Mouse (Mus musculus) ES-E14 (cell line): ENCODE measurements around the gene Eno2. TPM values are rescaled to one million over a fixed set of nuclear protein-coding genes. Genes with fewer than 3 reads are reported as not detected.

Experiments
- DNase-seq: peaks from one replicate; pipeline ENCODE4 v3.0.0-alpha.2; 2013; ENCODE audit warnings: low read depth, low spot score
- H3K27ac ChIP-seq: 2 replicates; pipeline ENCODE4 v1.5.1; 2012; ENCODE audit warnings: low read depth, mild to moderate bottlenecking, low read length, moderate library complexity, mixed read lengths; ENCODE audit not compliant: poor library complexity, insufficient read depth, severe bottlenecking
- H3K36me3 ChIP-seq: 2 replicates; pipeline ENCODE4 v1.6.1; 2012; ENCODE audit warnings: mild to moderate bottlenecking, low read length, moderate library complexity, mixed read lengths; ENCODE audit not compliant: control insufficient read depth, poor library complexity, insufficient read depth, severe bottlenecking
- H3K4me1 ChIP-seq, 2 experiments: fragments of 150-350 bp in 1 of 2; sonication (generic) in 1 of 2; 2 replicates each; pipeline ENCODE4 v1.6.1; 2012; ENCODE audit warnings: low read length in 2 of 2, mild to moderate bottlenecking in 1 of 2, mixed read lengths in 1 of 2; ENCODE audit not compliant: control insufficient read depth in 2 of 2, insufficient read depth in 2 of 2, poor library complexity in 1 of 2
- H3K4me3 ChIP-seq, 2 experiments: fragments of 150-350 bp in 1 of 2; sonication (generic) in 1 of 2; 2 replicates each; pipeline ENCODE4 v1.5.1; 2012; ENCODE audit warnings: low read length in 2 of 2, low read depth in 1 of 2, mild to moderate bottlenecking in 1 of 2, mixed read lengths in 1 of 2; ENCODE audit not compliant: insufficient read depth in 1 of 2, poor library complexity in 1 of 2, severe bottlenecking in 1 of 2
- H3K9ac ChIP-seq: 2 replicates; pipeline ENCODE4 v1.6.1; 2012; ENCODE audit warnings: low read depth, mild to moderate bottlenecking, low read length, mixed read lengths; ENCODE audit not compliant: poor library complexity, insufficient read depth, severe bottlenecking
- H3K9me3 ChIP-seq: fragments of 150-350 bp; sonication (generic); 2 replicates; pipeline ENCODE4 v1.6.1; 2012; ENCODE audit warnings: low read depth, mild to moderate bottlenecking, low read length; ENCODE audit not compliant: control insufficient read depth, insufficient read depth
- CHD2 ChIP-seq: IDR thresholded peaks from 2 replicates; pipeline ENCODE4 v1.6.1; 2014; ENCODE audit warnings: mild to moderate bottlenecking, low read depth, low read length, inconsistent platforms
- HCFC1 ChIP-seq: IDR thresholded peaks from 2 replicates; pipeline ENCODE4 v1.6.1; 2012; ENCODE audit warnings: low read length, inconsistent platforms, borderline replicate concordance; ENCODE audit not compliant: insufficient read depth
- MAFK ChIP-seq: IDR thresholded peaks from 2 replicates; pipeline ENCODE4 v1.6.1; 2014; ENCODE audit warnings: mild to moderate bottlenecking, low read depth, low read length, inconsistent platforms; ENCODE audit not compliant: insufficient read depth
- ZC3H11A ChIP-seq: IDR thresholded peaks from 2 replicates; pipeline ENCODE4 v1.6.1; 2012; ENCODE audit warnings: low read depth, mild to moderate bottlenecking, inconsistent platforms, low read length, borderline replicate concordance
- ZNF384 ChIP-seq: IDR thresholded peaks from 2 replicates; pipeline ENCODE4 v1.6.1; 2012; ENCODE audit warnings: low read depth, low read length, inconsistent platforms
- in situ Hi-C, 2 experiments: fragments of 600-800 bp; cut with MboI; formaldehyde crosslinking; loops; one replicate each; pipeline ENCODE4 v1.15.1; 2025; ENCODE audit warnings: low sequenced_read_pairs in 2 of 2, inconsistent platforms in 1 of 2; ENCODE audit not compliant: unreplicated experiment in 2 of 2
- total RNA-seq: library from RNA; depleted of rRNA; stranded (reverse); fragments of 300-350 nt; gene quantifications from 2 replicates; pipeline ENCODE4 v1.2.3, GENCODE M21; 2012

The Eno2 gene
- total RNA-seq, 1 experiment = 10.1 TPM

- Histone ChIP-seq H3K9me3 (no peaks in the 10 kb centered on the region), H3K36me3 (peaks cover 22% of the 10 kb centered on the region), H3K4me1 (peaks cover 0 to 23% of the 10 kb centered on the region in 2 experiments; a peak in 2 of 4 replicates), H3K27ac (no peak overlapping the region), H3K4me3 (peak overlapping the region; percentile 77 to 80; a peak in 3 of 4 replicates), H3K9ac (no peak overlapping the region)
- no peak for DNase-seq
- in situ Hi-C loops = no loop called here
- TF ChIP-seq ZC3H11A (no peak), ZNF384 (no peak), CHD2 (no peak), HCFC1 (no peak)
Observed at GRCm38 (mm10) chr6:124809775-124810538, 40.5 kb upstream of the Eno2 start.

DNA sequence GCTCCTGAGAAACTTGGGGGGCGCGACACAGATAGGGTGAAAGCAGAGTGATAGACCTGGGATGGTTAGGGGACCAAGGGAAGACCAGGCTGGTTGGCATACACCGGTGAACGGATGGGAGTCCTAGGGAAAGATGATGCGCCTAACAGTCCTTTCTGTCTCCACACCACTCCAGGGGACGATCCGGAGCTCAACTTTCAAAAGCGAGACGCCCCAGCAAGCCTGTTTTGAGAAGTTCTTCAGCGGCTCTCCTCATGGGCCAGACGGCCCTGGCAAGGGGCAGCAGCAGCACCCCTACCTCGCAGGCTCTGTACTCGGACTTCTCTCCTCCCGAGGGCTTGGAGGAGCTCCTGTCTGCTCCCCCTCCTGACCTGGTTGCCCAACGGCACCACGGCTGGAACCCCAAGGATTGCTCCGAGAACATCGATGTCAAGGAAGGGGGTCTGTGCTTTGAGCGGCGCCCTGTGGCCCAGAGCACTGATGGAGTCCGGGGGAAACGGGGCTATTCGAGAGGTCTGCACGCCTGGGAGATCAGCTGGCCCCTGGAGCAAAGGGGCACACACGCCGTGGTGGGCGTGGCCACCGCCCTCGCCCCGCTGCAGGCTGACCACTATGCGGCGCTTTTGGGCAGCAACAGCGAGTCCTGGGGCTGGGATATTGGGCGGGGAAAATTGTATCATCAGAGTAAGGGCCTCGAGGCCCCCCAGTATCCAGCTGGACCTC lies 39.7 kb upstream of the Eno2 start:
- peak overlapping the region; percentile 78 for H3K9ac ChIP-seq
- H3K27ac ChIP-seq = no peak overlapping the region
- peaks cover 21% of the 10 kb centered on the region for H3K36me3 ChIP-seq
- H3K4me1 ChIP-seq = peaks cover 0 to 19% of the 10 kb centered on the region in 2 experiments; a peak in 2 of 4 replicates
- peak overlapping the region; percentile 77 to 80 for H3K4me3 ChIP-seq
- TF ChIP-seq CHD2 (no peak), MAFK (no peak), ZNF384 (no peak), ZC3H11A (no peak), HCFC1 (no peak)
- DNase-seq = no peak
- H3K9me3 ChIP-seq = no peaks in the 10 kb centered on the region
- in situ Hi-C loops = no loop called here

DNA sequence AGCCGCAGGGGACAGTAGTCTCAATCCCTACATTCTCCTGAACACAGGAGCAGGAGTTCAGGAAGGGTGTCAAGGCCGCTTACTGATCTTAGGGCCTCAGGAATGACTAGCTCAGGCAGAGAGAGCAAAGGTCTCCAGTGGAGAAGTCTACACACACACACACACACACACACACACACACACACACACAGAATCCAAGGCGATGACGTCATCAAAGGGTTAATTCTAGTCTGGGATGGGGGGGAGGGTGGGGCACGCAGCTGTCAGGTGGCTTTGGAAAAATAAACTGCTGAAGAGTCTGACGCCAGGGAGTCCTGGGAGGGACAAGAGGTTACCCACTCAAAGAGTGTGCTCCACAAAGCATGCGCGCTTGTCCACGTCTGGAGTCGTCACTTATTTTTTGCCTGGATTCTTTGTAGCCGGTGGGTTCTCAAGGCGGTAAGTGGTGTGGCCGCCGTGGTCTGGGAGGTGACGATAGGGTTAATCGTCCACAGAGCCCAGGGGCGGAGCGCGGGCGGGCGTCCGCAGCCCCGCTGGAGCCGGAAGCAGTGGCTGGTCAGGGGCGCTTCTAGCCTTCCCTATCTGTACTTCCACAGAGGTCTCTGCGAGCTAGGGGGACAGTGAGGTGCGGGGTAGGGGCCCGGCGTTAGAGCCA lies 39.0 kb upstream of the Eno2 start, which contains the start of gene Spsb2:
Spsb2 (plus strand) TSS at position 304 of the 655 bp plus-strand sequence.
- Histone ChIP-seq H3K9ac (peak within 1 kb of the TSS; percentile 78), H3K4me3 (peak within 1 kb of the TSS; percentile 77 to 80), H3K4me1 (peaks cover 0 to 19% of the 10 kb centered on the region in 2 experiments; a peak in 2 of 4 replicates), H3K9me3 (no peaks in the 10 kb centered on the region), H3K36me3 (peaks cover 21% of the 10 kb centered on the region), H3K27ac (no peak within 1 kb of the TSS)
- TF ChIP-seq MAFK = no peak
- no peak for TF ChIP-seq ZNF384
- TF ChIP-seq ZC3H11A = no peak
- TF ChIP-seq CHD2 = no peak
- TF ChIP-seq HCFC1 = no peak
- no peak for DNase-seq
- in situ Hi-C loops = no loop called here

DNA sequence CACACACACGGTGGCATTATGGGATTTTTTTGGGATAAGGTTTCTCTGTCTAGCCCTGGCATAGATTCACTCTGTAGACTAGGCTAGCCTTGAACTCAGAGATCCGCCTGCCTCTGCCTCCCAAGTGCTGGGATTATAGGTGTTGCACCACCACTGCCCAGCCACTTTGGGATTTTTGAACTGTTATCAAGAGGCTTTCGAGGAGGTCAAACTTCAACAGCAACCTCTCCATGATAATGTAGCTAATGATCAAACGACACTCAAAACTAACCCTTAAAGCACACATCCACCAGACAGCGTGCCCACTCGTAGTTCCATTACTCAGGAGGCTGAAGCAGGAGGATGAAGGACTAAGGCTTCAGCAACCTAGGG lies 38.5 kb upstream of the Eno2 start:
- no peak overlapping the region for H3K27ac ChIP-seq
- peak overlapping the region in 1 of 2 experiments; percentile 77; a peak in 2 of 4 replicates for H3K4me3 ChIP-seq

More for the DNA sequence above, 38.5 kb upstream of the Eno2 start:
- Histone ChIP-seq H3K4me1 (peaks cover 0 to 19% of the 10 kb centered on the region in 2 experiments; a peak in 2 of 4 replicates), H3K9me3 (no peaks in the 10 kb centered on the region), H3K36me3 (peaks cover 21% of the 10 kb centered on the region), H3K9ac (no peak overlapping the region)
- TF ChIP-seq HCFC1 = no peak
- no peak for TF ChIP-seq ZNF384
- no peak for TF ChIP-seq ZC3H11A
- no peak for TF ChIP-seq CHD2
- no peak for TF ChIP-seq MAFK
- DNase-seq = no peak
- in situ Hi-C loops = no loop called here
